Comparison of ENCODE assay signal across 12 mouse cellular contexts in the genomic region with DNA sequence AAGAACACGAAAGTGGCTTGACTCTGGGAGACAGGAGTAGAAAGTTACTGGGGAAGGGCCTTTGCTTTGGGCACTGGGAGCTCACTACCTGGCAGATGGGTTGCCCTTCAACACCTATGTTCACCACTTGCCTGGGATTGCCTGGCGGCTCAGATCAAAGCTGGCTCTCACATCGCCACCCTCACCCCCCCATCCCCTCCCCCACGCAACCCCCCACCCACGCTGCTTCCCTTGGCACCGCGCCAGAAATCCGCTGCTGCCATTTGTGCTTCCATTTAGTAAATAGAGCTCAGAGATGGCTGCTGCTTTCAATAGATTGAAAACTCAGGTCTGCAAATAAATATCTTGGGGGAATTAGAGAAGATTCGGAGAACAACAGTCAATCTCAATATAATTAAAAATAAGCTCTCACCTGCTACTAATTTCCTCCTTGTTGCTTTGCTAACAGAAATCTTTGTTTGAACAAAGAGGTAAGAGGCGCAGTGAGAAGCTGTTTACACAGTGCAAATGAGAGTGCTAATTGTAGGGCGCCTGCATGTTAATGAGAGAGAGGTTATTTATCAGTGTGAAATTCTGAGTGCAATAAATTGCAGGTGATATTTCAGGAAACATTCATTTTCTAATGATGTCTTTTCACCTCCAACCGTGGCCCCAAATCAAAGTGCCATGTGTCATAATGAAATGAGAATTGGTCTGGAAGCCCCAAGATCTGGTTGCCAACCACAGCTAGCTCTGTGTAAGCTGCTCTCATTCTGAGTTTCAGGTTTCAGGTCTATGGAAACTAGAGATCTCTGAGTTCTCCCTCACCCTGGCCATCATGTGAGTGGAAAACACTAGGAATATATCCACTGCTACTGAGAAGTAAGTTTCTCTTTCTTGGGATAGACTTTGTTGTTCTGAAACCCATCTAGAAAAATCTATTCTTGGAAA.
DNase-seq lines count a peak whose midpoint lies in the region; ATAC-seq and TF ChIP-seq lines count a peak whose summit lies in the region.
"Had no signal": no experiment of that assay in that cellular context is flagged by ENCODE, and none has a peak within 500 bp of the region (broad histone marks: within the 10 kb centered on the region; RNA-seq: fewer than 3 reads in every experiment).

No protein-coding gene starts in this region.

- TF ChIP-seq RAD21 in CH12.LX (IDR thresholded peaks at IDR 0.05; ENCODE audit: low read depth, low read length), result no peak

- no peaks in the 10 kb centered on the region for H3K4me1 ChIP-seq in intestine, embryonic 14.5 days (replicated peaks; ENCODE audit: control insufficient read depth, insufficient read depth, low read length)
- H3K4me1 ChIP-seq in intestine, embryonic 15.5 days (replicated peaks), result no peaks in the 10 kb centered on the region
- peaks cover 0 to 21% of the 10 kb centered on the region in 2 experiments; a peak in 2 of 4 replicates for H3K4me1 ChIP-seq in CH12.LX (ENCODE audit: control insufficient read depth in 1 of 2, insufficient read depth in 2 of 2)
- H3K4me1 ChIP-seq in embryonic facial prominence, embryonic 11.5 days (ENCODE audit: control insufficient read depth, insufficient read depth, low read length), result no peaks in the 10 kb centered on the region

- no peaks in the 10 kb centered on the region for H3K27me3 ChIP-seq in intestine, embryonic 14.5 days (replicated peaks; ENCODE audit: control insufficient read depth, insufficient read depth, low read length)
- no peaks in the 10 kb centered on the region for H3K27me3 ChIP-seq in intestine, embryonic 15.5 days (replicated peaks)
- H3K27me3 ChIP-seq in CH12.LX (replicated peaks), result no peaks in the 10 kb centered on the region
- H3K27me3 ChIP-seq in embryonic facial prominence, embryonic 11.5 days (ENCODE audit: control insufficient read depth, insufficient read depth, low read length), result no peaks in the 10 kb centered on the region
- H3K27me3 ChIP-seq: neural tube, embryonic 12.5 days had no signal

- 37% methylated on average over 12 of the region's 12 CpGs for WGBS in intestine, embryonic 14.5 days
- WGBS in intestine, embryonic 15.5 days, result 39% methylated on average over 12 of the region's 12 CpGs
- 47% methylated on average over 12 of the region's 12 CpGs for WGBS in embryonic facial prominence, embryonic 11.5 days

- H3K36me3 ChIP-seq in intestine, embryonic 14.5 days (ENCODE audit: control insufficient read depth, insufficient read depth, low read length), result no peaks in the 10 kb centered on the region
- H3K36me3 ChIP-seq in intestine, embryonic 15.5 days, result no peaks in the 10 kb centered on the region
- H3K36me3 ChIP-seq in CH12.LX (replicated peaks in 1 of 2; ENCODE audit: control insufficient read depth in 1 of 2, insufficient read depth in 1 of 2, low read length in 1 of 2), result no peaks in the 10 kb centered on the region
- H3K36me3 ChIP-seq in embryonic facial prominence, embryonic 11.5 days (replicated peaks; ENCODE audit: control insufficient read depth, insufficient read depth, low read depth, low read length), result no peaks in the 10 kb centered on the region
- H3K36me3 ChIP-seq: neural tube, embryonic 12.5 days had no signal

- no peak overlapping the region for H3K4me3 ChIP-seq in intestine, embryonic 14.5 days (ENCODE audit: low read depth, low read length)
- H3K4me3 ChIP-seq in intestine, embryonic 15.5 days (replicated peaks), result no peak overlapping the region
- H3K4me3 ChIP-seq in CH12.LX (replicated peaks in 1 of 3; ENCODE audit: low read depth in 2 of 3, low read length in 2 of 3, poor library complexity in 1 of 3), result no peak overlapping the region
- H3K4me3 ChIP-seq in embryonic facial prominence, embryonic 11.5 days (ENCODE audit: low read depth, low read length), result no peak overlapping the region
- H3K4me3 ChIP-seq: neural tube, embryonic 12.5 days had no signal

- TF ChIP-seq POLR2A in CH12.LX (IDR thresholded peaks at IDR 0.05; ENCODE audit: low read depth, low read length), result no peak

- H3K9ac ChIP-seq in intestine, embryonic 14.5 days (ENCODE audit: low read length), result no peak overlapping the region
- H3K9ac ChIP-seq in intestine, embryonic 15.5 days, result no peak overlapping the region
- H3K9ac ChIP-seq in CH12.LX (ENCODE audit: insufficient read depth, low read depth), result no peak overlapping the region
- no peak overlapping the region for H3K9ac ChIP-seq in embryonic facial prominence, embryonic 11.5 days (replicated peaks; ENCODE audit: low read length)
- H3K9ac ChIP-seq: neural tube, embryonic 12.5 days had no signal

- in situ Hi-C loops in CH12.LX (cut with MboI; ENCODE audit: low pct_ligation_motif_present, low pct_unique_long_range_greater_than_20kb, low sequenced_read_pairs), result no loop called here

- H3K4me2 ChIP-seq in intestine, embryonic 14.5 days (ENCODE audit: low read length), result no peak overlapping the region
- H3K4me2 ChIP-seq in intestine, embryonic 15.5 days (replicated peaks), result no peak overlapping the region
- H3K4me2 ChIP-seq in CH12.LX (ENCODE audit: insufficient read depth, low read depth, poor library complexity, severe bottlenecking), result no peak overlapping the region
- H3K4me2 ChIP-seq in embryonic facial prominence, embryonic 11.5 days (ENCODE audit: low read depth, low read length), result no peak overlapping the region
- H3K4me2 ChIP-seq: neural tube, embryonic 12.5 days had no signal

- no peak for TF ChIP-seq CTCF in CH12.LX (conservative IDR thresholded peaks at IDR 0.05 in 1 of 2, IDR thresholded peaks at IDR 0.05 in 1 of 2; ENCODE audit: low read depth in 2 of 2, low read length in 2 of 2)

- DNase-seq in intestine, embryonic 14.5 days (ENCODE audit: low spot score), result peak; percentile 48
- peak; percentile 38 for DNase-seq in CH12.LX (ENCODE audit: extremely low read depth)
- DNase-seq in embryonic facial prominence, embryonic 11.5 days (ENCODE audit: low spot score), result peak; percentile 23
- DNase-seq in induced T-regulatory cell, adult 2 months (ENCODE audit: low read depth), result peak; percentile 5
- no peak for DNase-seq in gastrocnemius, adult 8-10 months (ENCODE audit: low spot score in 2 of 2)
- no peak for DNase-seq in layer of hippocampus, adult 18-20 months (ENCODE audit: low spot score in 2 of 2)
- DNase-seq: adrenal gland, postnatal 36 days; cerebellum, adult 2 months; heart, postnatal 14 days; thymus, adult 2 months had no signal

- peak; percentile 62; the same call in 1 of the 2 replicates for TF ChIP-seq EP300 in CH12.LX (IDR thresholded peaks at IDR 0.05; ENCODE audit: low read length)

- dilution Hi-C loops in CH12.LX (cut with MboI; ENCODE audit: extremely low pct_ligation_motif_present, extremely low pct_unique_long_range_greater_than_20kb, low sequenced_read_pairs), result no loop called here

- ATAC-seq in intestine, embryonic 14.5 days (replicated peaks; ENCODE audit: low FRiP score, low TSS enrichment, low read depth), result no peak
- no peak for ATAC-seq in intestine, embryonic 15.5 days
- ATAC-seq in embryonic facial prominence, embryonic 11.5 days (replicated peaks; ENCODE audit: insufficient number of reproducible peaks, low FRiP score, low TSS enrichment, low read depth), result no peak

- H3K9me3 ChIP-seq in intestine, embryonic 14.5 days (ENCODE audit: control insufficient read depth, low read length), result no peaks in the 10 kb centered on the region
- no peaks in the 10 kb centered on the region for H3K9me3 ChIP-seq in intestine, embryonic 15.5 days
- H3K9me3 ChIP-seq in CH12.LX (replicated peaks; ENCODE audit: low read length), result no peaks in the 10 kb centered on the region
- no peaks in the 10 kb centered on the region for H3K9me3 ChIP-seq in embryonic facial prominence, embryonic 11.5 days (replicated peaks; ENCODE audit: control insufficient read depth, low read length)

- H3K79me2 ChIP-seq in CH12.LX (replicated peaks; ENCODE audit: control insufficient read depth, extremely low read depth, insufficient read depth, poor library complexity, severe bottlenecking), result no peaks in the 10 kb centered on the region

- no peak overlapping the region for H3K27ac ChIP-seq in intestine, embryonic 14.5 days (ENCODE audit: low read depth)
- H3K27ac ChIP-seq in intestine, embryonic 15.5 days, result no peak overlapping the region
- H3K27ac ChIP-seq in CH12.LX (ENCODE audit: insufficient read depth, low read depth), result no peak overlapping the region
- H3K27ac ChIP-seq in embryonic facial prominence, embryonic 11.5 days (replicated peaks; ENCODE audit: low read depth, low read length), result no peak overlapping the region
- H3K27ac ChIP-seq: neural tube, embryonic 12.5 days had no signal

TF ChIP-seq in CH12.LX, 34 proteins besides CTCF, POLR2A, EP300 and RAD21:
- TF ChIP-seq UBTF (IDR thresholded peaks at IDR 0.05; ENCODE audit: low read depth, low read length) (no peak), NELFE (IDR thresholded peaks at IDR 0.05; ENCODE audit: low read depth, low read length) (no peak), SMC3 (IDR thresholded peaks at IDR 0.05; ENCODE audit: low read depth, low read length) (no peak), E2F4 (IDR thresholded peaks at IDR 0.05; ENCODE audit: insufficient replicate concordance, low read depth, low read length) (no peak), TCF12 (IDR thresholded peaks at IDR 0.05; ENCODE audit: low read depth, low read length) (no peak), RCOR1 (conservative IDR thresholded peaks at IDR 0.05; ENCODE audit: low read depth, low read length) (no peak; the same call in 1 of the 2 replicates), ETS1 (conservative IDR thresholded peaks at IDR 0.05; ENCODE audit: low read depth, low read length) (peak; percentile 40; the same call in 1 of the 2 replicates), ZMIZ1 (IDR thresholded peaks at IDR 0.05; ENCODE audit: low read depth, low read length) (no peak), BHLHE40 (IDR thresholded peaks at IDR 0.05; ENCODE audit: low read depth, low read length) (peak; percentile 37), IRF4 (IDR thresholded peaks at IDR 0.05; ENCODE audit: low read depth, low read length) (peak; percentile 56), MXI1 (IDR thresholded peaks at IDR 0.05; ENCODE audit: low read depth, low read length) (no peak)

Comparison
In these comparisons a context has a peak if more than half of its experiments do, and no peak if none do; other contexts are left out.
1. DNase-seq: peak in intestine, embryonic 14.5 days (single experiment), CH12.LX (single experiment), embryonic facial prominence, embryonic 11.5 days (single experiment) and induced T-regulatory cell, adult 2 months (single experiment); none in gastrocnemius, adult 8-10 months (0 of 2) and layer of hippocampus, adult 18-20 months (0 of 2).